Mouse (Mus musculus) heart, postnatal 36 days (tissue): ENCODE data around the gene Nt5c. TPM values are rescaled to one million over a fixed set of nuclear protein-coding genes. Genes with fewer than 3 reads are reported as not detected.
"Not testable (repeated sequence)": the region's sequence is repeated elsewhere in the genome, so short reads cannot be mapped to it uniquely, and the experiment has no call there.

Source experiments
- DNase-seq, 2 experiments: peaks; one replicate each; pipeline ENCODE4 v3.0.0; 2021 to 2022
- intact Hi-C: fragments of 180-260 bp; cut with DNase I; formaldehyde crosslinking; loops from one replicate; pipeline ENCODE4 v1.15.1; 2025
- total RNA-seq, 2 experiments: library from RNA; stranded (reverse); gene quantifications; 2 replicates each; pipeline ENCODE4 v1.2.3; 2021

The Nt5c gene
- total RNA-seq, 2 experiments from 2014 or later, result 13.1 to 14.2 TPM

DNA sequence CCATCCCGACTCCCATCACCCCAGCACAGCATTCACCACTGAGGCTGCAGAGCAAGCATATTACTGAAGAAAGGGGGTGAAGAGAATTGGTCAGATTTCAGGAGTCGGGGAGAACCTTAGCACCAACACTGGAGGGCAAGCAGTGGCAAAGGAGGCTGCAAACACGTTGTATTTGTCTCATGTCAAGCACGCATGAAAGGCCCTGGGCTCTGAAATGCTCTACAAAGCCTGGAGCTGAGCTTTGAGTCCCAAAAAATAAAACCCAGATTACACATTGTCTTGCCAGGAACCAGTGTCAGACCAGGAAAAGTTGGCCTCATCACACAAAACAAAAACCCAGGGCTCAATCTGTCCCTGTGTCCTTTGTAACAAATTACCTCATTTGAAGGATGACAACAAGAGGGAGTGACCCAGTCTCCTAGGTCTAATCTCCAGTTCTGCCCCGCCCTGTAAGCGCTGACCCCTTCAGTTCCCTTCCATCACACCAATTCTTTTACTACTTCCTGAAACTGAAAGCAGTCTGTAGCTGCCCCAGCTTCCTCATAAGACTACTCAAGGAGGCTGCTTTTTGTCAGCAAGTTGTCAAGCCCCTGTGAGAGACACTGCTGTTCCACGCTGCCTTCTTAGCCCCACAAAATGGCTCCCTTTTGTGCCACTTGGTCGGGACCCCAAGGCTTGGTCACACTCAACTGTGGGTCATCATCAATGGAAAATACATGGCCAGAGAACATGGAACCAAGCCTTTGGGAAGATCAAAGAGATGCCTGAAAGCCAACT, 20.9 kb upstream of the Nt5c start:
- peak; percentile 39 to 53 for DNase-seq
- intact Hi-C loops, result no loop called here

DNA sequence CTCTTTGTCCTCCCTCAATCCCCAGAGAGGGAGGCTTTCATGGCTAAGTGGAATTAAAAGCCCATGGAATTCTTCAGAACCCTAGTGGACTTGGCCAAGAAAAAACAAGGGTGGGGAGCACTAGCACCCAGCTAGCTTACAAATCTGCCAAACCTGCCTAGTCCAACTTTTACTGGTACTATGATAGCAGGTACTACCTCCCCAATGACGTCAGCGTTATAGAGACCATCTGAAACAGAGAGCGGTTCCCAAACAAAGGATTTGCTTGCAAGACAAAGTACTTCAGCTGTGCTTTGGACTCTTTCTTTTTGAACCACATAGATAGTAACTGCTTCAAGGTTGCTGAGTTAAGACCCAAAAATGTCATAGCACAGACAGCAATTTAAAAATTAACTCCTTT, 20.3 kb upstream of the Nt5c start:
- intact Hi-C loops, result no loop called here
- DNase-seq, result no peak

DNA sequence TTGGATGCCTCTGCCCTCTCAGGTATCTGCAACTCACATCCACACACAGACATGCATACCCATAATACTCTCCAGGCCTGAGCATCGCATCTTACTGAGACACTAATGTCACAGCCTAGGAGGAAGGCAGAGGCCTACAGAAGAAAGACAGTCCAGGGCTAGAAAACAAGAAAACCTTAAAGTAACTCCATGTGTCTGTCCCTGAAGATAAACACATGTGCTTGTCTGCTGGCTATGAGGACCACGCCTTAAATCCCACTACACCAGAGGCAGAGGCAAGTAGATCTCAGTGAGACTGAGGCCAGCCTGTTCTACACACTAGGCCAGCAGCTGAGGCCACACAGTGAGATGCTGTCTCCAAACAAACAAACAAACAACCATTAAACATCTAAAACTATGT, 19.5 kb upstream of the Nt5c start:
- DNase-seq, result no peak
- intact Hi-C loops, result no loop called here

DNA sequence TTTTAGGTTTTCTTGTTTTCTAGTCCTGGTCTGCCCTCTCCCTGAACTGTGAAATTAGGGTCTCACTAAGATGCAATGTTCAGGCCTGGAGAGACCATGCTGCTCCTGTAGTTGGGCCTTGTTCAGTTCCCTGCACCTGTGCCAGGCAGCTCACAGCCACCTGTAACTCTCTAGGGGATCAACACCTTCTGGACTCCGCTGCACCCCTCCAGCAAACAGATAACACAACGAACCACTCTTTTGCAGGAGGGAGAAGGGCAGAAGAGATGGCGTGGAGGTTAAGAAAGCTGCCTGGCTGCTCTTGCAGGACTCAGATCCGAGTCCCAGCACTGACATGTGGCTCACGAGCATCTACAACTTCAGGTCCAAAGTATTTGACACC, 18.8 kb upstream of the Nt5c start:
- intact Hi-C loops, result loop anchor here (1.0 kb wide), 1 partner anchor 19 kb away; the partner anchor contains the start of gene Nt5c
- no peak for DNase-seq

DNA sequence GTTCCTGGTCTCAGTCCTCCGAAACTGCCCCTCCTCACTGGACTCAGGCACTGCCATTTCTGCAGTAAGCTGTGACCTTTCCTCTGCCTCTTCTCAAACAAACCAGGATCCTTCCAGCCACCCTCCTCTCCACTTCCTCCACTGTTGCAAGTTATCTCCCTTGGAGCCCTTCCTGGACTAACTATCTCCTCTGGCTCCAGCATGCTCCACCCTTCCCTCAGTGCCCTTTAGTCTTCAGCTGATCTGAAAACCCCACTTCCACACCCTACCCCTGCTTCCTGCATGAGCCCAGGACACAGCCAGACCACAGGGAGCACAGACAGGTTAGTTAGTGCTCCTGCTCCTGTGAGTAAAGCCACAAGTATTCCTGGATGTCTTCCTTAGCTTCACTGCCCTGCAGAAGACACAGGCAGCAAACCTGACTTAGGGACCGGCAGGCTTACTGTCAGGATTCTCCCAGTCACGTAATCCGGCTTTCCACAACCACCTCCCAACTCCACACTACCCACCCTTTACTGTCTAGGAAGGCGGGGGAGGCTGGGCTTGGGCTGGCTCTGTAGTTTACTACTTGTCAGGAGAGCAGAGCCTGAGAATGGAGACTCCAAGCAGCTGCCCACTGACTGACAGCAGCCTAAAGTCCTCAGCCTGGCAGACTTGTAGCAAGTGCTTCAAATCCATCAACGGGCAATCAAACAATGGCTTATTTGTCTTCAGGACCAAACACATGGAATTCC, 18.3 kb upstream of the Nt5c start:
- peak in 1 of 2 experiments; percentile 26 for DNase-seq
- intact Hi-C loops, result loop anchor here (1.0 kb wide), 1 partner anchor 19 kb away; the partner anchor contains the start of gene Nt5c

DNA sequence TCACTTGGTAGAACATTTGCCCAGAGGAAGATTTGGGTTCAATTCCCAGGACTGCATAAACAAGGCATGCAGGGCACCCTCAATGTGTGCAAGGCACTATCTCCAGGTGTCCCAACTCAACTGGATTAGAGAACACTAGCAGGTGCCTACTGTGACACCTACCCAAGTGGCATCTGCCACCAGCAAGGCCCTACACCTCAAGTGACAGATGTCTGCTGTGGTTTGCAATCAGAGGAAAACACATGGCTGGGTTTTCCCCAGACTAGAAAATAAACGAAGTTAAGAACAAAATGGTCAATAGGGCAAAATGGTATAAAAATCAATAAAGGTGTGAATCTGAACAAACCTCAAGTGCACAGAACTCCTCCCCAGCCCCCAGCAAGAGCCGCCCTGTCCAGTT, 16.4 kb upstream of the Nt5c start:
- DNase-seq, result no peak
- intact Hi-C loops, result no loop called here

DNA sequence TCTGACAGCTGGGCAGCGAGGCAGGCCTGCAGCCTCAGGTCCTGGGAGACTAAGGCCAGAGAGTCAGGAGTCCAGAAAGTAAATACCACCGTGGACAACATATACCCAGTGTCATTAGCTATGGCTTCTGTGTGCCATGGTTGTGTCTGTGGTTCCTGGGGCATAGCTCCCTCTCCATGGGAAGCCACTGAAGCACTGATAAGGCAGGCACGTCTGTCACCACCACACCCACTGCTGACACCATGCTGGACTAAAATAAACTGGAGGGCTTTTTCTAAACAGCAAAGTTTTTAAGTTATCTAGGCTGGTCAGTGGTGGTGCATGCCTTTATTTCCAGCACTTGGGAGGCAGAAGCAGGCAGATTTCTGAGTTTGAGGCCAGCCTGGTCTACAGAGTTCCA, 14.9 kb upstream of the Nt5c start:
- no peak for DNase-seq
- intact Hi-C loops, result no loop called here

DNA sequence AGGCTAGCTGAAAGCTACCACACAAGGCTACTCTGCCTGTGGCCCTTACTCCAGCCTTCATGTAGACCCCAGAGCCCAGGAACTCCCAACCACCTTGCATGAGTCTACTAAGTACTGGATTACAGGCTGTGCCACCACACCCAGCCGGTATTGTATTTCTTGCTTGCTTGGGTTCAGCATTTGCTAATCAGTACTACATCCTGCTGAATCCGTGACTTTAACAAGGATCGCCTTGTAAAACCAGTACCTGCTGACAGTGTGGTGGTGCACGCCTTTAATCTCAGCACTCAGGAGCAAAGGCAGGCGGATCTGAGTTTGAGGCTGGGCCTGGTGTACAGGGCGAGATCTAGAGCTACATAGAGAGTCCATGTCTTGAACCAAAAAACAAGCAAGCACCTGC, 11.0 kb upstream of the Nt5c start:
- intact Hi-C loops, result no loop called here
- DNase-seq, result no peak

DNA sequence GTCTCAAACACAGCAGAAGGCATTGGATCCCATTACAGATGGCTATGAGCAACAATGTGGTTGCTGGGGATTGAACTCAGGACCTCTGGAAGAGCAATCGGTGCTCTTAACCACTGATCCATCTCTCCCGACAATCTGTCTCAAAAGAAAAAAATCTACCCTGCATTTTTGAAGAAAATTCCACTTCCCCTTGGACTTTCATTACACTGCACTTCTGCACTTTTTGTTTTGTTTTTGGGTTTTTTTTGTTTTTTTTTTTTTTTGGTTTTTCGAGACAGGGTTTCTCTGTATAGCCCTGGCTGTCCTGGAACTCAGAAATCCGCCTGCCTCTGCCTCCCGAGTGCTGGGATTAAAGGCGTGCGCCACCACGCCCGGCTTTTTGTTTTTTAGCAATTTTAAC, 4.9 kb upstream of the Nt5c start:
- DNase-seq, intact Hi-C loops: not testable (repeated sequence)

DNA sequence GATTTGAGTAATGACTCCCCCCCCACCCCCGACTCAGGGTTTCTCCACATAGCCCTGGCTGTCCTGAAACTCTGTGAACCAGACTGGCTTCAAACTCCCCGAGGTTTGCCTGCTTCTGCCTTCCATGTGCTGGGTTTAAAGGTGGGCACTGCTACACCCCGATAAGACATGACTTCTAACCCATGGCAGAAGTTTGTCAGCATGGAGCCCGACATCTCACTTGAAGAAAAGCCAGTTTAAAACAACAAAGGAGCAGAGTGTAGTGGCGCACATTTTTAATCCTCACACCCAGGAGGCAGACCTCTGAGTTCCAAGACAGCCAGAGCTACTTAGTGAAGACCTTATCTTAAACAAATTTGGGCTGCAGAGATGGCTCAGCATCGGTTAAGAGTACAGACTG, 725 bp upstream of the Nt5c start:
- DNase-seq, result no peak
- intact Hi-C loops, result loop anchor here (5.0 kb wide), 1 partner anchor 70 kb away; the partner anchor contains the start of gene Nup85

DNA sequence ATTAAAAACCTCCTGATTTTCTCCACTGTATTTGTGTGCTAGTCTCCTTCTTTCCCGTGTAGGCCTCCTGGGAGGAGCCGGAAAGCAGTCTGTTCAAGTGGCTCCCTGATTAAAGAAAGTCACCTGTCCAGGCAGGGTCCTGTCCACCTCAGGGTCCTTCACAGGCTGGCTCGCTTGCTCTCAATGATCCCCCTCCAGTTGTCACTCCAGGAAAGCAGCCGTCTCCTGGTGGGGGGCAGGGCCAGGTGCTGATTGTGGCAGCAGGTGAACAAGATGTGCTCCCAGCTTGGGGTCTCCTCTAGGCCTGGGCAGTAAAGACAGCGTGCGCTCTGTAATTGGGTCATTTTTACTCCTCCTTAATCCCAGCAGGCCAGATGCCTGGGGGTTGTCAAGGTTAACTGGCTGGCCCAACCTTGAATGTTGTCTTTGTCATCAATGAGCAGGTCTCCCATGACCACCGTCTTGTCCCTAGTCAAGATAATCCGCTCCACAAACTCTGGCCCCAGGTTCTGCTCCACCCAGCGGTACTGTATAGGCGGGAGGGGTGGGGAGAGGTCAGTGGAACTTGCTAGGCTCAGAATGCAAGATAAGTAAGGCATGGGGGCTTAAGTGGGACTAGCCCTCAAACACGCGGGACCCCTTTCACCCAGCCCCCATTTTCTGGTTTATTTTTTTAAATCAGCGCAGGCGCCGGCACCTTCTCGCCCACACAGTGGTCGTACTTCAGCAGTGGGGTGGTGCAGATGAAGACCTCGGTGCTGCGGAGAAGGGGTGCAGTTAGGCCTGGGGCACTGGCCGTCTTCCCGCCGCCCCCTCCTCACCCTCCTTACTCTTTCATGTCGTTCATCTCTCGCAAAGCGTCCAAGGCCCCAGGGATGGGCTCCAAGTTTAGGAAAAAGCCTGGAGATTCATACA, 964 bp downstream of the Nt5c start:
- intact Hi-C loops, result loop anchor here (1.0 to 5.0 kb wide), 4 partner anchors 20 to 72 kb away; partner anchors contain the start of genes Jpt1 and Nup85
- no peak for DNase-seq

DNA sequence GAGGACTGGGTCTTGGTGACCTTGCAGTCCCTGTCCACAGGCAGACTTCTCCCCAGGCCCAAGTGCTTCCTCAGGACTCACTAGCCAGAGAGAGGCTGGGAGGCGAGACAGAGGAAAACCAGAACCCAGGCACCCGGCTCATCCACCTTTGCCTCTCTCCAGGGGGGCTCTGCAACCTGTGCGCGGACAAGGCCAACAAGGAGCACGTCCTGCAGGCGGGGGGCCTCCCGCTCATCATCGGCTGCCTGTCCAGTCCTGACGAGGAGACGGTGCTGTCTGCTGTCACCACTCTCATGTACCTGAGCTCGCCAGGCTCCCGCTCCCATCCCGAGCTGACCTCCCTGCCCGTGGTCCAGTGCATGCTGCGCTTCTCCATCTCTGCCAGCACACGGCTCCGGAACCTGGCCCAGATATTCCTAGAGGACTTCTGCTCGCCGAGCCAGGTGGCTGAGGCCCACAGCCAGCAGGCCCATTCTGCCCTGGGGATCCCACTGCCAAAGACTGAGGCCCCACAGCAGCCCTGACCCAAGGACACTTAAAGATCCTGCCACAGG, 3.0 kb downstream of the Nt5c start:
- no peak for DNase-seq
- intact Hi-C loops, result loop anchor here (5.0 kb wide), 1 partner anchor 114 kb away; the partner anchor contains the start of genes Gga3 and Mrps7

DNA sequence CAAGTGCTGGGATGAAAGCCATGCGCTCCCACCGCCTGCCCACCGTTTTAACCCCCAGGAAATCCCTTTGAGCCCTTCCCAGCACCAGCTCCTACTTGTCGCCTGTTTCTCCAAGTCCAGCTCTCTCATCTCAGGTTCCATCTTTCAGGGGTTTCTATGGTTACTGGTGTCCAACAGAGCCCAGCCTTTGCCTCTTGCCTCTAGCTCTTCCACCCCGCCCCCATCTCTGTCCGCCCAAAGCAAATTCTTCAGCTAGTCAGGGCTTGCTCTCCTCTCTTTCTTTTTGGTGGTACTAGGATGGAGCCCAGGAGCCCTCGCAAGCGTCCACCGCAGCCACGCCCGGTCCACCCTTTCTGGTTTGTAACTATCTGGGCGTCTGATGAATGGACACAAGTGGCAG, 6.5 kb downstream of the Nt5c start:
- intact Hi-C loops, result loop anchor here (5.0 kb wide), 1 partner anchor 117 kb away; the partner anchor contains the start of genes Gga3 and Mrps7
- DNase-seq, result no peak

DNA sequence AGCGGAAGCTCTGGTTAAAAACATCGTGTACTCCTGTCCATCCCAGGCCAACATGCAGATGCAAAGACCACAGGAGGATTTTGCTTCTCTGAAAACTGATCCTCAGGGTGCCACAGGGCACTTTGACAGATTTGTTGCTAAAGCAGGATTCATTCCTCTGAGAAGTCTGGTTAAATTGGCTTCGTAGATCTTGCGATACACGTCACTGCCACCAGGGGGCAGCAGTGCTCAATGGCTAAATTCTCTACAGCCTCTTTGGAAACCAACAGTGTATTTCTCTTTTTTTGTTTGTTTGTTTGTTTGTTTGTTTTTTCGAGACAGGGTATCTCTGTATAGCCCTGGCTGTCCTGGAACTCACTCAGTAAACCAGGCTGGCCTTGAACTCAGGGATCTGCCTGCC, 7.9 kb downstream of the Nt5c start:
- intact Hi-C loops, result loop anchor here (5.0 kb wide), 2 partner anchors 129 to 239 kb away; partner anchors contain the start of gene Mif4gd
- DNase-seq, result peak; percentile 79 to 88

DNA sequence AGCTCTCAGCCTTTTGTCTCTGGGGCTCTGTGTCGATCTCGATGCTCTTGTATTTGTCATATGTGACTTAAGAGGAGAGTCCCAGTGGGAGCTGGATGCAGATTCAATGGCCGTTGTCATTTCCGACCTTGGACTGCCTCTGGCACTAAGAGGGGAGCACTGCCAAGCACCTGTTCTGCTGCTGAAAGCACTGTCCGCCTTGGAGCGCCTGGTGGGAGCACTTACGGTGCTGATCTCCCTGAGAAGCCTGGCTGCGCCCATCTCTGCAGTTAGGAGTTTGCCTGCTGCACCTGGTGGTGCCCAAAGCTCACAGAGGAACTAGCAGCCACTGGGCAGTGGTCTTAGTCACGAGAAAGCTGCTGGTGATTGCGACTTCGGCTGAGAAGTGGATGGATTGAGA, 8.4 kb downstream of the Nt5c start:
- no peak for DNase-seq
- intact Hi-C loops, result loop anchor here (5.0 kb wide), 2 partner anchors 129 to 239 kb away; partner anchors contain the start of gene Mif4gd

DNA sequence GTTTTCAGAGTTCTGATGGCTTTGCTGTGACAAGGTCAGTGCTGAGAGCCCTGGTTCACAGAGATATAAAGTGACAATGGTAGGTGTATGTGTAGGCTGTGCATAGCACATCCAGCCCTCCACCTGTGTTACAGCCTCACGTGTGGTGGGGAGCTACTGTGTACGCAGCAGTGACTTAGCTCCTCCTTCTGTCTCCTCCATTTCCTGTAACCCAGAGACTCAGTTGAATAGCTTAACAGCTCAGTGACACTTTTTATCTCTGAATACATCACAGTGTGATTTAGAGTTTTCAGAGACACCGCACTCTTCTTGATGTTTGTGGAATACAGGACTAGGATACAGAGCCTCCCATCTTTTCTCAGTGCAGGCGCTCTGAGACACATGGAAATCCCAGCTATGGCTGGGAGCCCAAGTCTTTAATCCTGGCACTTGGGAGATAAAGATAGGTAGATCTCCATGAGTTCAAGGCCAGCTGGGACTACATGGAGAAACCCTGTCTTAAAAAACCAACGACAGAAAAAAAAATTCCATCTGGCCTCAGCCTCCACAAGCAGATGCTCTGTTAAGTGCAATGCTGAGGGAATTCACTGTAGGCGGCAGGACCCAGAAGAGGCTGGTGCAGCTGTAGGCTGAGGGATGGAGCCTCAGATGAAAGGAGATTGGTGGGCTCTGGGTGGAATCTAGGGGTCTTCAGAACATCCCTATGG, 10.0 kb downstream of the Nt5c start:
- DNase-seq, result no peak
- intact Hi-C loops, result loop anchor here (5.0 kb wide), 2 partner anchors 131 to 241 kb away; partner anchors contain the start of gene Mif4gd

DNA sequence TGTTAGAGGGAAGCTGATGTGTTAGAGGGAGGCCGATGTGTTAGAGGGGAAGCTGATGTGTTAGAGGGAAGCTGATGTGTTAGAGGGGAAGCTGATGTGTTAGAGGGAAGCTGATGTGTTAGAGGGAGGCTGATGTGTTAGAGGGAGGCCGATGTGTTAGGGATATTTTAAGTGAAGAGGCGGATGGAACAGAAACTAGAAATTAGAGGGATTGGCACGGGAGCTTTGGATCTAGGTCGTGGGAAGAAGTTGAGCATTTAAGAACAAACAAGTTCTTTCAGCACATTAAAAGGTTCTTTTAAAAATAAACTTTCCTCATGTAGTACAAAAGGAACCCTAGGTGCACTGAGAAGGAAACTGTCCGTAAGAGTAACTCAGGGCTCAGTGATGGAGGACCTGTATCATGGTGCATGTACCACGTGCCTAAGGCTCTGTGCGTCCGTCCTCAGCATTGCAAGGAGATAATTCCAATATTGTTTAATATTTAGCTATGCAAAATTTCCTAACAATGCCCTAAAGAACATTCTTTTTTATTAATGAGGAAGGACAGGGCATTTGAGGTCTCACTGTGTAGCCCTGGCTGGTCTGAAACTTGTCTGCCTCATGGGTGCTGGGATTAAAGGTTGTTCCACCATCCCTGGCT, 13.2 kb downstream of the Nt5c start:
- intact Hi-C loops, result no loop called here
- DNase-seq, result no peak

DNA sequence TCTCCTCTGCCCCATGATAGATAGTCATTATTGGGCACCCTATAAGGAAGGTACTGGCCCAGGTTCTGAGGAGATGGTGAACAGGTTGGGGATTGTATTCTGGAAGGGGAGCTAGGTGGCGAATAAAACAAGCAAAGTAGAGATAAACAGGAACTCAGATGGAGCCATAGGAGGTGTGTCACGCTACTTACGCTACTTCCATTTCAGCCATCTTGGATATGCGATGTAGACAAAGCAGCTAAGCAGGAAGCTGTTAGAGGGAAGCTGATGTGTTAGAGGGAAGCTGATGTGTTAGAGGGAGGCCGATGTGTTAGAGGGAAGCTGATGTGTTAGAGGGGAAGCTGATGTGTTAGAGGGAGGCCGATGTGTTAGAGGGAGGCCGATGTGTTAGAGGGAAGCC, 14.3 kb downstream of the Nt5c start:
- DNase-seq, intact Hi-C loops: not testable (repeated sequence)

DNA sequence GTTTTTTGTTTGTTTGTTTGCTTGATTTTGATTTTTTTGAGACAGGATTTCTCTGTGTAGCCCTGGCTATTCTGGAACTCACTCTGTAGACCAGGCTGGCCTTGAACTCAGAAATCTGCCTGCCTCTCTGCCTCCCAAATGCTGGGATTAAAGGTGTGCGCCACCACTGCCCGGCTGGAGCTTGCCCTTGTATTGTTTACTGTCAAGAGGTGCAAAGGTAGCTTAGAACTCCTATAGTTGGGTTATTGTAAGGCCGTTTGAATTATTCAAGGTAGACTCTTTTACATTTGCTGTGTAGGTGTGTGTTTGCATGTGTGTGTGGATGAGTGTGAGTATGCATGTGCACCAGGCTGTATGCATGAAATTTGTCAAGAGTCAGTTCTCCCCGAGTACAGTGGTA, 15.0 kb downstream of the Nt5c start:
- DNase-seq, intact Hi-C loops: not testable (repeated sequence)
